Mouse (Mus musculus) kidney, embryonic 15.5 days (tissue): ENCODE measurements around the gene St3gal5. TPM values are rescaled to one million over a fixed set of nuclear protein-coding genes. Genes with fewer than 3 reads are reported as not detected.

Source experiments
- ATAC-seq: fragments of 200-750 bp; cut with Nextera tagmentation; replicated peaks from 2 replicates; pipeline ENCODE4 v1.8.0; 2017; ENCODE audit warnings: moderate TSS enrichment; ENCODE audit not compliant: low FRiP score
- H3K27ac ChIP-seq: fragments of 300-500 bp; sonication (generic); 2 replicates; pipeline ENCODE4 v1.5.1; 2015; ENCODE audit warnings: mild to moderate bottlenecking, inconsistent platforms
- H3K27me3 ChIP-seq: fragments of 300-500 bp; sonication (generic); 2 replicates; pipeline ENCODE4 v1.6.1; 2015; ENCODE audit warnings: inconsistent platforms
- H3K36me3 ChIP-seq: fragments of 300-500 bp; sonication (generic); 2 replicates; pipeline ENCODE4 v1.6.1; 2015; ENCODE audit warnings: inconsistent platforms
- H3K4me1 ChIP-seq: fragments of 300-500 bp; sonication (generic); 2 replicates; pipeline ENCODE4 v1.6.1; 2015; ENCODE audit warnings: inconsistent platforms
- H3K4me2 ChIP-seq: fragments of 300-500 bp; sonication (generic); 2 replicates; pipeline ENCODE4 v1.6.1; 2015; ENCODE audit warnings: moderate library complexity, mild to moderate bottlenecking, inconsistent platforms
- H3K4me3 ChIP-seq: fragments of 300-500 bp; sonication (generic); replicated peaks from 2 replicates; pipeline ENCODE4 v1.5.1; 2015; ENCODE audit warnings: mild to moderate bottlenecking, inconsistent platforms
- H3K9ac ChIP-seq: fragments of 300-500 bp; sonication (generic); 2 replicates; pipeline ENCODE4 v1.6.1; 2015; ENCODE audit warnings: mild to moderate bottlenecking, inconsistent platforms
- H3K9me3 ChIP-seq: fragments of 300-500 bp; sonication (generic); replicated peaks from 2 replicates; pipeline ENCODE4 v1.6.1; 2016; ENCODE audit warnings: inconsistent platforms
- WGBS: fragments of 180-500 bp; shearing (Covaris S2); methylation state at CpG from one replicate; pipeline ENCODE4 v1.1.7; 2015; ENCODE audit warnings: mixed read lengths; 5-methylcytosine and 5-hydroxymethylcytosine counted together
- polyA plus RNA-seq: library from polyadenylated mRNA; unstranded; fragments of >200 nt; fragmentation: Nextera tagmentation; extraction: Ambion mirVana; gene quantifications from 2 replicates; pipeline ENCODE4 v1.2.1, GENCODE M21; 2015

St3gal5 gene
- polyA plus RNA-seq, 1 experiment from 2014 or later, result 36.3 TPM

DNA sequence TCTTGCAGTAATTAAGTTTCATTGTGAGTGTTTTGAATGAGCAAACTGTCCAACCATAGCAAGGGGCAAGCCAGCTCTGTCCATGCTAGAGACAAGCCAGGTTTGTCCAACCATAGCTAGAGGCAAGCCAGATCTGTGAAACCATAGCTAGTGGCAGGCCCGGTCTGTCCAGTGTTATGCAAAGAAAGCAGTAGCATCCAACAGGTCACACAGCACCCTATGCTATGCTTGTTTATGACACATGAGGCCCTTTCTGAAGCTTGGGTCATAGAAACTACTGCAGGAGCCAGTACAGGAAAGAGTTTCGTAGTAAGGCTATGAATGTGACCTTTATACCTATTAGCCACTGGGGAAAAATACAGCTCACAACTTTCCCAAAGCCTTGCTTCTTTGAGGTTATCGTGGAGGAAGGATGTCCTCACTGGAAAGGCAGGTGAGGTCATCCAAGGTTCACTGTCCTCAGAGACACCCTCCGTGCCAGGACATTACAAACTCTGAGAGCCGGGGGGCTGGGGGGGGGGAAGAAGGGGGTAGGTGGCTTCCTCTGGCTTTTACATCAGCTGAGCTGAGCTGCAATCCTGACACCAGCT, 26.0 kb upstream of the St3gal5 start:
- H3K4me3 ChIP-seq, result no peak overlapping the region
- no peak for ATAC-seq
- peaks cover 6% of the 10 kb centered on the region; the same call in 1 of the 2 replicates for H3K4me1 ChIP-seq
- H3K27me3 ChIP-seq, result no peaks in the 10 kb centered on the region
- 48% methylated on average over 5 of the region's 5 CpGs for WGBS
- H3K27ac ChIP-seq, result no peak overlapping the region
- H3K36me3 ChIP-seq, result no peaks in the 10 kb centered on the region
- no peak overlapping the region for H3K4me2 ChIP-seq
- no peak overlapping the region for H3K9ac ChIP-seq
- no peaks in the 10 kb centered on the region for H3K9me3 ChIP-seq

DNA sequence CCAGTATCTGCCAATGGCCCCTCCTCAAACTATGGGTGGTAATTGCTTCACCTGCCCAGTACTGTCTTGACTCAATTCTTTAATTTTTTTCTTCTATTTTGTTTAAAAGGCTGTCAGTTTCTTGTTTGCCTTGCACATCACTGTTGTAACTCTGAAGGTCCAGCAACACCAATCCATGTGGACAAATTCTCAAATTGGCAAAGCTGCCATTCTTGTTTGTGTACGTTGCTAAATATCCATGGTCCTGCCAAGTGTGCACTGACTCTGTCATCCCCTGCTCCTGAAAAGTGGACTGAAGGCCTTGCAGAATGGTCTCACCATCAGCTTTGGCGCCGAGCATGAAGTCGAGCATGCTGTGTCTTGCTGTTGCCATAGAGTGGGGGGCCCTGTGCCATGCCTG, 23.6 kb upstream of the St3gal5 start:
- peaks cover 9% of the 10 kb centered on the region; the same call in 1 of the 2 replicates for H3K4me1 ChIP-seq
- no peak overlapping the region for H3K4me2 ChIP-seq
- no peaks in the 10 kb centered on the region for H3K36me3 ChIP-seq
- no peak for ATAC-seq
- H3K27ac ChIP-seq, result no peak overlapping the region
- no peaks in the 10 kb centered on the region for H3K27me3 ChIP-seq
- no peak overlapping the region for H3K9ac ChIP-seq
- 90% methylated on average over 4 of the region's 4 CpGs for WGBS
- no peak overlapping the region for H3K4me3 ChIP-seq
- H3K9me3 ChIP-seq, result no peaks in the 10 kb centered on the region

DNA sequence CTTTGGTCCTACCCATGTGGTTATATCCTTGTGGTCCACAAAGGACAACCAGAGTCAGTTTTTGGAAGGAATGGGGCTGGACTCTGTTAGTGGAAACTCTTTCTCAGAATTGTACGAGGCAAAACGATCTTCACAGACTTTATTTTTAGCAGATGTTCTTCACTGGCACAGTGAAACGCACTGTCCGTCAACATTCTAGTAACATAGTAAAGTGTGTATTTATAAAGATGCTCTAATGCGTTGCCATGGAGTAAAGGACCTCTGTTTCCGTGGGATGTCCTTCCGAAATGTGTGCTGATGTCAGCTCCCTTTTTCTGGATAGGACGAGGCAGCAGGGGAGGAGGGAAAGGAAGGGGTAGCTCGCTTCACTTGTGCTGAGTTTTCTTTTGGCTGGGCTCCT, 20.9 kb upstream of the St3gal5 start:
- no peak overlapping the region for H3K4me3 ChIP-seq

DNA sequence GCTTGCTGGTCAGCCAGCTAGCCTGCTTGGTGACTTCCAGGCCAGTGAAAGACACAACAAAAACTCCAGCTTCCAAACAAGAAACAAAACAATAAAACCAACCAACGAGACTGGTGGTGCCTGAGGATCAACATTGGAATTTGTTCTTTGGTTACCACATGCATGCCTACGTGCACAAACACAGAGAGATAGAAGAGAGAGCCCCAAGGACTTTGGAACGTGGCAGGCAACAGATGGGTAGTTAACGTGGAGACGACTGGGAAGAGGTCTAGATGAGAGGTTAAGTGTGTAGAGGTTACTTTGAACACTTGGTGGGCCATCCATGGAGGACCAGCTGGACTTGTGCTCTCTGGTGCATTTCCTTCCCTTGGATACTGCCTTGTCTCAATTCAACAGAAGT, 19.2 kb upstream of the St3gal5 start:
- no peak overlapping the region for H3K9ac ChIP-seq
- WGBS, result 80% methylated on average over 5 of the region's 5 CpGs
- no peak overlapping the region for H3K4me2 ChIP-seq
- H3K9me3 ChIP-seq, result no peaks in the 10 kb centered on the region; the same call in 1 of the 2 replicates
- no peaks in the 10 kb centered on the region for H3K27me3 ChIP-seq
- H3K4me1 ChIP-seq, result 0 out of 2 replicates have a peak, but pooled peaks cover 9% of the 10 kb centered on the region
- H3K4me3 ChIP-seq, result no peak overlapping the region
- ATAC-seq, result no peak
- H3K27ac ChIP-seq, result no peak overlapping the region
- H3K36me3 ChIP-seq, result no peaks in the 10 kb centered on the region

More for the DNA sequence above, 20.9 kb upstream of the St3gal5 start:
- no peak overlapping the region for H3K4me2 ChIP-seq
- H3K4me1 ChIP-seq, result peaks cover 9% of the 10 kb centered on the region; the same call in 1 of the 2 replicates
- H3K27me3 ChIP-seq, result no peaks in the 10 kb centered on the region
- H3K9me3 ChIP-seq, result no peaks in the 10 kb centered on the region; the same call in 1 of the 2 replicates
- H3K27ac ChIP-seq, result no peak overlapping the region
- WGBS, result 59% methylated on average over 9 of the region's 9 CpGs
- no peak overlapping the region for H3K9ac ChIP-seq
- ATAC-seq, result no peak
- no peaks in the 10 kb centered on the region for H3K36me3 ChIP-seq

DNA sequence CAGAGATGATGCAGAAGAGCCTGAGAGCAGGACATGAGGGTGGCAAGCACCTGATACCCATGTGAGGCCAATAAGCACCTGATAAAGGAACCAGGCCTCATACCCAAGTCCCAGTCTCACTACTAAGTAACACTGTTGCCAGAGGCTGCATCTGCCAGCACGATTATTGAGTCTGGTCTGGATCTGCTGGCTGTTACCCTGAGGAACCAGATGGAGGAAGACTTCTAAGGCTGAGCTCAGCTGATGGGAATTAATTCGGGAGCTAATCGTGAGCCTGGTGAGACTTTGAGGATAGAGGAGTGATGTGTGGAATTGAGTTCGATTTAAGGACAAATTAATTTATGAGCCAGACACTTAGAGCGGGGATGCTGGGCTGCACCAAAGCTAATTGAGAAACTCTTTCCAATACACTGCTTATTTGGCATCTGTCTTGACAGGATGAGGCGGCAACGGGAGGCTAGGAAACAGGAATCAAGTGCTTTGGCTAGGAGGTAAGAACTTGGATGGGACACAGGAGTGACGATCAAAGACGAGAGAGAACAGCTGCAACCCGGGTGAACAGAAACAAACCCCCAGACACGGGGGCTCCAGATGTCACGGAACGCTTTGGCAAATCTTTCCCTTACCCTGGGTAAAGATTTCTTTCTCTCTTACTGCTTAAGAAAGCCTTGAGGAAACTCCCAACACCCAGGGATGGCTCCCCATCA, 15.9 kb upstream of the St3gal5 start:
- H3K27me3 ChIP-seq, result no peaks in the 10 kb centered on the region
- H3K4me1 ChIP-seq, result 0 out of 2 replicates have a peak, but pooled peaks cover 3% of the 10 kb centered on the region
- no peaks in the 10 kb centered on the region; the same call in 1 of the 2 replicates for H3K9me3 ChIP-seq
- no peak overlapping the region for H3K27ac ChIP-seq
- ATAC-seq, result no peak
- no peak overlapping the region for H3K4me2 ChIP-seq
- H3K36me3 ChIP-seq, result no peaks in the 10 kb centered on the region
- 87% methylated on average over 13 of the region's 13 CpGs for WGBS
- no peak overlapping the region for H3K9ac ChIP-seq
- H3K4me3 ChIP-seq, result no peak overlapping the region

DNA sequence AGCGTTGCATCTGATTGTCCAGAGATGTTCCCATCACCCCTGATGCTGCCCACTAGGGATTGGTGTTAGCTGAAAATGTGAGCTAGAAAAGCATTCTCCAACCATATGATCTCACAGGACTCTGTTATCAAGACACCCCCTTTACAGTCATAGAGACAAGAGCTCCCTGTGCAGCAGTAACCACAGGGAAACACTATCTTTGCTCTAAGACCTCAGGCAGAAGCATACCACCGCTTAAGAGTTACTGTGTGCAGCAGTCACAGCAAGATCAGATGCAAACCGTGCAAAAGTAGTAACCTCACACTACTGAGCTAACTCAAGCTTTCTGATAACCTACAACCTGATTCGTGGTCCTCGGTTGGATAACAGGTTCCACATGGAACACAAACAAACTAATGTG, 10.0 kb upstream of the St3gal5 start:
- no peak overlapping the region for H3K9ac ChIP-seq
- no peak for ATAC-seq
- H3K4me1 ChIP-seq, result peaks cover 9% of the 10 kb centered on the region
- no peak overlapping the region for H3K27ac ChIP-seq
- H3K4me2 ChIP-seq, result no peak overlapping the region
- H3K36me3 ChIP-seq, result no peaks in the 10 kb centered on the region
- 85% methylated on average over 5 of the region's 5 CpGs for WGBS
- H3K9me3 ChIP-seq, result no peaks in the 10 kb centered on the region
- H3K4me3 ChIP-seq, result no peak overlapping the region
- H3K27me3 ChIP-seq, result no peaks in the 10 kb centered on the region

DNA sequence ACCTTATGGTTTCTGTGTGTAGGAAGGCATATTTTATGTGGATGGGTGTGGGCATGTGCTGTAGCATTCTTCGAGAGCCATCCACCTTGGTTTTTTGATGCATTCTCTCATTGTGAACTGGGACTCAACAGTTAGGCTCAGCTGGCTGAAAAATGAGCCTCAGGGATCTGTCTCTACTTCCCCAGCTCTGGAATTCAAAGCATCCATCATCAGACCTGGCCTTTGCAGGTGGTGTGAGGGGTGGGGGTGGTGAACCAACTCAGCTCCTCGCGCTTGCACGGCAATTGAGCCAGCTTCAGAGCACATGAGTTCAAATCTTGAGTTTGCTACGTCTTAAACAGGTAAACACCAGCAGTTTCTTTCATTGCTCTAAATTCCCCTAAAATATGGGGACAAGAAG, 7.5 kb upstream of the St3gal5 start:
- Histone ChIP-seq H3K9me3 (no peaks in the 10 kb centered on the region), H3K27ac (no peak overlapping the region), H3K9ac (no peak overlapping the region), H3K27me3 (no peaks in the 10 kb centered on the region), H3K36me3 (no peaks in the 10 kb centered on the region), H3K4me1 (peaks cover 16% of the 10 kb centered on the region), H3K4me3 (no peak overlapping the region), H3K4me2 (no peak overlapping the region)
- ATAC-seq, result no peak
- WGBS, result 80% methylated on average over 5 of the region's 5 CpGs

DNA sequence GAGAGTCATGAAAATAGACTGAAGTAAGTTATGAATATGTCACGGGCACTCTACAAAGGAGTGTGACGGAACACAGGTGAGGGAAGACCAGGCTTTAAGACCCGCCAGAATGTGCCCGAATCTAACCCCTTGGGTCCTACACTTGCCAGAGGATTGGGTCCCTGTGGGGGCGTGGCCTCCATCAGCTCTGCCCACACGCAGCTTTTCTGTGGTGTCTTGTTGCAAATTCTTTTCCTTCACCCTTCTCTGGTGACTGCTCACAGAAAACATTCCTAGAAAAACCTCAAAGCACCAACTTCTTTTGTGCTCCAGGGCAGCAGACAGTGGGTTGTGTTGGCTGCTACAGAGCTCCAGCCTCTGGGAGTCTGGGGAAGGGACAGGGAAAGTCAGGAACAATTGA, 6.4 kb upstream of the St3gal5 start:
- WGBS, result 45% methylated on average over 6 of the region's 6 CpGs
- Histone ChIP-seq H3K4me3 (no peak overlapping the region), H3K9me3 (no peaks in the 10 kb centered on the region), H3K27me3 (no peaks in the 10 kb centered on the region), H3K9ac (no peak overlapping the region), H3K27ac (no peak overlapping the region; the same call in 1 of the 2 replicates), H3K4me1 (peaks cover 22% of the 10 kb centered on the region), H3K4me2 (0 out of 2 replicates have a peak overlapping the region, but pooled peaks have one; percentile 12), H3K36me3 (no peaks in the 10 kb centered on the region)
- no peak for ATAC-seq

DNA sequence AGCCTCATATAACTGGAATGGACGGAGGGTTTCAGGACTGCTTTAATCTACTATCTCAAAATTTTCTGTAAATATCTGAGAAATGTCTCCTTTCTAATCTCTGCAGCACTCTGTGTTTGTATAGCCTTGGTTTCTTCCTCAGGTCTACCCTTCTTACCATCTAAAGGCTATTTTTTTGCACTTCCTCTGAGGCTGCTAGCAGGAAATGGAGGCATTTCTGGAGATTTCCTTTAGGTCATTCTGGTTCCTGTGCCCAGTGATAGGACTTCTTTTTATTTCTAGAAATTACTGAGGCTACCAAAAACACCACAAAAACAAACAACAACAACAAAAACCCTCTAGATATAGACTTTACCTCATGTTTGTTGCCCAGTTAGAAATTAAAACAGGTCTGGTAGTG, 4.3 kb upstream of the St3gal5 start:
- Histone ChIP-seq H3K4me1 (peaks cover 33% of the 10 kb centered on the region), H3K27ac (peak overlapping the region; percentile 52), H3K27me3 (no peaks in the 10 kb centered on the region), H3K9me3 (no peaks in the 10 kb centered on the region), H3K36me3 (no peaks in the 10 kb centered on the region), H3K9ac (no peak overlapping the region), H3K4me2 (no peak overlapping the region), H3K4me3 (no peak overlapping the region)
- no peak for ATAC-seq
- WGBS, result 73% methylated on average over 1 of the region's 1 CpGs

DNA sequence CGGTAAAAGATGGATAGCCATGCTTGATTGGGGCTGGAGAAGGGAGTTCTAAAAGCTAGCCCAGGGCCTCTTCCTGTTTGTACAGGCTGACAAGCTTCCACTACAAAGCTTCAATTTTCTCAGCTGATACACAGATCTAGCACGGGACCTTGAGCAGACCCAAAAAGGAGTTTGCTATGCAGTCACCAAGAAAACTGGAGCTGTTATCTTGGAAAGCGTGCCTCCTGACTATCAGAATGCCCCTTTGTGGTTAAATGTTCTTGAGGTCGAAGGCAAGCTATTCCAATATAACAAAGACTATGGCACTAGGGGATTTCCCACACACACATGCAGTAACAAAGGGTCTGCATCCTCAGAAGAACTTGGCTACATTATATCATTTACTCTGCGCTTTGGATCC, 1.2 kb upstream of the St3gal5 start:
- Histone ChIP-seq H3K4me1 (peaks cover 58% of the 10 kb centered on the region), H3K9me3 (no peaks in the 10 kb centered on the region), H3K4me3 (no peak overlapping the region), H3K4me2 (no peak overlapping the region), H3K27me3 (no peaks in the 10 kb centered on the region), H3K36me3 (no peaks in the 10 kb centered on the region), H3K9ac (no peak overlapping the region), H3K27ac (peak overlapping the region; percentile 82)
- ATAC-seq, result no peak
- WGBS, result 50% methylated on average over 5 of the region's 5 CpGs

DNA sequence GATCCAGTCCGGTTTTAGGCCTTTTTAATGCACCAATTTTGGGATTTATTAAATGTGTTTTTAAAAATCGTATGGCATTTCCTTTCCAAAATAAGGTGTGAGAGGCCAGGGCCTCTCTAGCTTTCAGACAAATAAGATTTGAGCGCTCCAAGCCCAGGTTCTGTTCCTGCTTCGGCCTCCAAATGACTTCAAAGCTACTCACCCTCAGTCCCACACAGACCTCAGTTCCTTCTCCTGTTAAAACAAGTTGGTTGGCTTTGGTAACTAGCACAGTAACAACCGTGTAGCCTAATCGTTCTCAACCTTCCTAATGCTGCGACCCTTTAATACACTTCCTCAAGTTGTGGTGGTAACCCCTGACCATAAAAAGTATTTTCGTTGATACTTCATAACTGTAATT, 723 bp upstream of the St3gal5 start:
- H3K4me1 ChIP-seq, result peaks cover 55% of the 10 kb centered on the region
- ATAC-seq, result no peak
- H3K9me3 ChIP-seq, result no peaks in the 10 kb centered on the region
- peak overlapping the region; percentile 99 for H3K4me2 ChIP-seq
- peak overlapping the region; percentile 78; the same call in 1 of the 2 replicates for H3K9ac ChIP-seq
- WGBS, result 48% methylated on average over 8 of the region's 8 CpGs
- peak overlapping the region; percentile 80 for H3K4me3 ChIP-seq
- H3K27ac ChIP-seq, result peak overlapping the region; percentile 82
- no peaks in the 10 kb centered on the region for H3K27me3 ChIP-seq
- H3K36me3 ChIP-seq, result no peaks in the 10 kb centered on the region

DNA sequence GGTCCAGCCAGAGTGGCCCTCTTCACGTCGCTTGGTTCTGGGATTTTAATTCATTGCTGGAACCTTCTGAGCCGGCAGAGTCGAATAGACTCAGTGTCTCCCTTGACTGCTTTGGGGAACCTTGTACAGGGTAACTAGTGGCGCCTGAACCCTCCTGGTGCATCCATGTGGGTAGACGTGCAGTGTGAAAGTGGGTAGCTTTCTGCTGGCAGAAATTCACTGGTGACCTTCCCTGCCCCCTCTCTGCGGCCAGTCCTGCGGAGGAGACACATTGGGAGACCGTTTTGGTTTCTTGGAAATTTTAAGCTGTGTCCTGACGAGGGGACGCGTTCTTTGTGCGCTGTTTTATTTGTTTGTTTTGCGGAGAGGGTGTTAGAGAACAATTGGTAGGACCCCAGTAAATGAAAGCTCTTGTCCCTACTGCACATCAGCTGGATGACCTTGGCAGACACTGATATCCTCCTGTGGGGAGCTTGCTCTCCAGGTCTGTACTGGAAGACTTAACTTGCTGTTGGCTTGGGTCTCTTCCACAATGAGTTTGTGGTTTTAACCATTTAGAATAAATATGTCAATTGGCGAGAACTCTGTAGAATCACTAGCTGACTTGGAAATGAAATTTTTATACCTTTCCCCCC, 746 bp downstream of the St3gal5 start:
- H3K36me3 ChIP-seq, result no peaks in the 10 kb centered on the region
- H3K9me3 ChIP-seq, result no peaks in the 10 kb centered on the region
- peaks cover 46% of the 10 kb centered on the region for H3K4me1 ChIP-seq
- H3K4me2 ChIP-seq, result peak overlapping the region; percentile 99
- peak overlapping the region; percentile 78 for H3K9ac ChIP-seq
- peak overlapping the region; percentile 85 for H3K27ac ChIP-seq
- 2% methylated on average over 15 of the region's 15 CpGs for WGBS
- ATAC-seq, result no peak
- H3K4me3 ChIP-seq, result peak overlapping the region; percentile 80
- no peaks in the 10 kb centered on the region for H3K27me3 ChIP-seq
